Mouse (Mus musculus): ENCODE data around the gene Igsf3.

The Igsf3 gene

GRCm38 (mm10) chr3:101447239-101447638 lies 70.4 kb downstream of the Igsf3 start:
- in situ Hi-C loops (cut with MboI), result no loop called here

- in situ Hi-C loops (cut with MboI), result no loop called here
Measured at GRCm38 (mm10) chr3:101448765-101449164, 71.9 kb downstream of the Igsf3 start.

GRCm38 (mm10) chr3:101450811-101451428 lies 74.0 kb downstream of the Igsf3 start:
- in situ Hi-C loops (cut with MboI), result no loop called here

- in situ Hi-C loops (cut with MboI), result loop anchor here (10.0 kb wide), 1 partner anchor 486 kb away; no protein-coding TSS in a partner anchor
Measured at GRCm38 (mm10) chr3:101460618-101461017, 83.7 kb downstream of the Igsf3 start.

GRCm38 (mm10) chr3:101461046-101461445 lies 84.2 kb downstream of the Igsf3 start:
- in situ Hi-C loops (cut with MboI), result loop anchor here (10.0 kb wide), 1 partner anchor 486 kb away; no protein-coding TSS in a partner anchor

- in situ Hi-C loops (cut with MboI), result loop anchor here (10.0 kb wide), 1 partner anchor 487 kb away; no protein-coding TSS in a partner anchor
Measured at GRCm38 (mm10) chr3:101461816-101462215, 84.9 kb downstream of the Igsf3 start.

GRCm38 (mm10) chr3:101462294-101462693 lies 85.4 kb downstream of the Igsf3 start:
- in situ Hi-C loops (cut with MboI), result loop anchor here (10.0 kb wide), 1 partner anchor 487 kb away; no protein-coding TSS in a partner anchor

- in situ Hi-C loops (cut with MboI), result loop anchor here (10.0 kb wide), 1 partner anchor 489 kb away; no protein-coding TSS in a partner anchor
Measured at GRCm38 (mm10) chr3:101463491-101463890, 86.6 kb downstream of the Igsf3 start.

- in situ Hi-C loops (cut with MboI), result loop anchor here (10.0 kb wide), 1 partner anchor 495 kb away; no protein-coding TSS in a partner anchor
Measured at GRCm38 (mm10) chr3:101469675-101470074, 92.8 kb downstream of the Igsf3 start.

- in situ Hi-C loops (cut with MboI), result no loop called here
Measured at GRCm38 (mm10) chr3:101471881-101472280, 95.0 kb downstream of the Igsf3 start.

GRCm38 (mm10) chr3:101481951-101482350 lies 105.1 kb downstream of the Igsf3 start:
- in situ Hi-C loops (cut with MboI), result loop anchor here (10.0 to 25.0 kb wide), 2 partner anchors 333 to 1205 kb away; no protein-coding TSS in a partner anchor

- in situ Hi-C loops (cut with MboI), result loop anchor here (10.0 to 25.0 kb wide), 2 partner anchors 331 to 1204 kb away; no protein-coding TSS in a partner anchor
Measured at GRCm38 (mm10) chr3:101483256-101483983, 106.5 kb downstream of the Igsf3 start.

- in situ Hi-C loops (cut with MboI), result loop anchor here (10.0 to 25.0 kb wide), 2 partner anchors 329 to 1201 kb away; no protein-coding TSS in a partner anchor
Measured at GRCm38 (mm10) chr3:101486054-101486765, 109.3 kb downstream of the Igsf3 start.

- in situ Hi-C loops (cut with MboI), result loop anchor here (10.0 to 25.0 kb wide), 2 partner anchors 327 to 1200 kb away; no protein-coding TSS in a partner anchor
Measured at GRCm38 (mm10) chr3:101487436-101487835, 110.6 kb downstream of the Igsf3 start.

- in situ Hi-C loops (cut with MboI), result loop anchor here (10.0 to 25.0 kb wide), 2 partner anchors 327 to 1199 kb away; no protein-coding TSS in a partner anchor
Measured at GRCm38 (mm10) chr3:101488204-101488603, 111.3 kb downstream of the Igsf3 start.

- in situ Hi-C loops (cut with MboI), result loop anchor here (25.0 kb wide), 1 partner anchor 1197 kb away; no protein-coding TSS in a partner anchor
Measured at GRCm38 (mm10) chr3:101490515-101490914, 113.6 kb downstream of the Igsf3 start.

GRCm38 (mm10) chr3:101492908-101493307 lies 116.0 kb downstream of the Igsf3 start:
- in situ Hi-C loops (cut with MboI), result loop anchor here (25.0 kb wide), 1 partner anchor 1194 kb away; no protein-coding TSS in a partner anchor

- in situ Hi-C loops (cut with MboI), result loop anchor here (25.0 kb wide), 1 partner anchor 1193 kb away; no protein-coding TSS in a partner anchor
Measured at GRCm38 (mm10) chr3:101493937-101494459, 117.1 kb downstream of the Igsf3 start.

- in situ Hi-C loops (cut with MboI), result loop anchor here (25.0 kb wide), 1 partner anchor 1190 kb away; no protein-coding TSS in a partner anchor
Measured at GRCm38 (mm10) chr3:101497432-101498030, 120.6 kb downstream of the Igsf3 start.

GRCm38 (mm10) chr3:101499906-101500305 lies 123.0 kb downstream of the Igsf3 start:
- in situ Hi-C loops (cut with MboI), result loop anchor here (25.0 kb wide), 1 partner anchor 1187 kb away; no protein-coding TSS in a partner anchor

Measured in mature B cell (primary cell).